Mouse (Mus musculus): ENCODE measurements at regions not wholly inside any gene's neighbourhood (a gene's known extent, or its start where the extent isn't known, plus 50 kb on each side); places are given as distances from the start of the nearest gene placed in this dataset.

DNA sequence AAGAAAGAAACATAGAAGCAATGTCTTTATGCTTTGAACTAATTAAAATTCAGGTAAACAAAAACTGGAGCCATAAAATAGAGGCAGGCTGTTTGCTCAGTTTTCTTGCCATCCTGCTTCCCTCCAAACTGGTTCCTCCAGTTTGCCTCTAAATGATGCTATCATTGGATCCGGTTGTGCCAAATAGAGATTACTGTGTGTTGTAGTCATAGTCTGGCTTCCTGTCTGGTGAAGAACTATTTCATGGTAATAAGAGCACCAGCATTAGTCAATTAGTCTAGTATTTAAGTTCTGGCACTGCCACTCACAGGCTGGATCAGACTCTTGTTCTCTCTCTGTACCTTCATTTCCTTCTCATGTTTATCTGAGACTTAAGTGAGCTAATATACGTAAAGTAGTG, 141.9 kb upstream of the Rasa1 start:
- no peak for DNase-seq (ENCODE audit: low read depth)

GRCm38 (mm10) chr13:85430040-85430439, 141.1 kb upstream of the Rasa1 start:
- peak; percentile 71 for DNase-seq (ENCODE audit: low read depth)

- no peak for DNase-seq (ENCODE audit: low read depth)
Observed at GRCm38 (mm10) chr13:85418671-85419070, 129.7 kb upstream of the Rasa1 start.

GRCm38 (mm10) chr13:85414951-85415350, 126.0 kb upstream of the Rasa1 start:
- DNase-seq (ENCODE audit: low read depth): no peak

DNA sequence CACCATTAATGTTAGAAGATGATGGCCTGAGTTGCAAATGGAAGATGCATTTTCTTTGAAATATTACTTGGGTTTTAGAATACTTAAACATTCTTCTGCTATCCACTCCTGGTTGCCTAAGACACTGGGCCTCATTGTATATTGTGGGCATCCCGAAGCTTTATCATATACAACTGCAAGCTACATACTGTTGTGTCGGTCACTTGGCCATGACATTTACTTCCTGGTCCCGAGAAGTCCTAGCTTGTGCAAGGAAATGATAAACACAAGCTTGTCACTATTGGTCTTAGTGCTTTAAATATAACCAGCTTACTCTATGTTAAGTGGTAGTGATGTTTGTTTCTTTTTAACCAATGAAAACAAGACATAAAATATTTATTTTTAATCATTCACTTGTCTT, 122.4 kb upstream of the Rasa1 start:
- no peak for DNase-seq (ENCODE audit: low read depth)

GRCm38 (mm10) chr13:85398834-85399233, 109.9 kb upstream of the Rasa1 start:
- no peak for DNase-seq (ENCODE audit: low read depth)

GRCm38 (mm10) chr13:85376338-85376998, 87.5 kb upstream of the Rasa1 start:
- peak; percentile 47 for DNase-seq (ENCODE audit: low read depth)

DNA sequence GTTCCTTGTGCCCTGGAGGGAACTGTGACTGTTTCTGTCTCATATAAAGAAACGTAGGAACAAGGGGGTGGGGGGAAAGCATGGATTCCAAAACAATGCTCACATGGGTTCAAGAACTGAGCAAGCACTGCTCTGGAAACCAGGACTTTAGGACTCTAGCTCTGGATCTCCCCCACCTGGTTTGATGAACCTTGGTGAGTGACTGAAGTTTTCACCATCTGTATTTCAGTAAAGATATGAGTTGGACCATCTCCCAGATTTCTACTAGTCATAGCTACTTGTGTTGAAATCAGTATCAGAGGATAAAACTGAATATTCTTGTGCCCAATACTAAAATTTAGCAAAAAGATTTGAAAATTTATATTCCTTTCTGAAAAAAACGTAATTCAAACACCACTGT, 70.7 kb upstream of the Rasa1 start:
- DNase-seq (ENCODE audit: low read depth): no peak

DNA sequence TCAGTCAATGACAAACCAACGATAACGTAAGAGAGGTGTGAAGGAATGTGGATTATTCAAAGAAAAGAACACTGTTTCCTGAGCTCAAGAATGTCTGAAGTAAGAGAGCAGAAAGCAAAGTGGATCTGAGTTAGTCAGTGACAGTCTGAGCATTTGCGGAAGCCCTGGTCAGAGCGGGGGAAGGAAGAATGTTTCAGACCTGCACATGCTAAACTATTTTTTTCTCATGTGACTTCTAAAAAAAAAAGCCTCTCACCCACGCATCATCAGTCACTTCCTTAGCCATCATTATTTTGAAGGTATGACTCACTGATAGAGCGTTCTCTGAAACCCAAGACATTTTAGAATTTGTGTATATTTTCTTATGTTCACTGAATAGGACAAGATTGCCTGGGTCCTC, 70.2 kb upstream of the Rasa1 start:
- no peak for DNase-seq (ENCODE audit: low read depth)

GRCm38 (mm10) chr13:85352061-85352460, 63.1 kb upstream of the Rasa1 start:
- no peak for DNase-seq (ENCODE audit: low read depth)

Data from naive thymus-derived CD4-positive, alpha-beta T cell, adult 2 months (primary cell).